Mouse (Mus musculus): ENCODE data around the gene Oog1. TPM values are rescaled to one million over a fixed set of nuclear protein-coding genes. Genes with fewer than 3 reads are reported as not detected.
"Not testable (repeated sequence)": the region's sequence is repeated elsewhere in the genome, so short reads cannot be mapped to it uniquely, and the experiment has no call there.

The Oog1 gene
- not detected in 2 replicates for polyA plus RNA-seq (2014; fragmentation: Nextera tagmentation; extraction: Ambion mirVana)

DNA sequence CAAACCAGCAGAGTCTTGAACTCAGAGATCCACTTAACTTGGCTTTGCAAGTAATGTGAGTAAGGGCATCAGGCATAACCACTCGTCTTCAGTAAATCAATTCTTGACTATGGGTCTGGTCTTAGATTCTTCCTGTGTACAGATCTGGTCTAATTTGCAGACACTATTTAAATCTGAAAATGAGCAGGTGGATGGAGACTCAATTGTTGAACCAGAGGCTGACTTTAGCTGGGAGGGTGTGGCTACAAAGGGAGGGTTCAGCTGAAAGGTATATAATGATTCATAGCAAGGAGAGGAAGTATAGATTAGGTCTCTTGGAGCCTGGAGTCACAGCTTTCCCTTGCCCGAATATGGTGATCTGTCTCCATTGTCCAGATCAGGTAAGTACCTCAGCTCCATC is at the start of gene Oog1:
Gene Oog1 (plus strand): TSS at position 301 of the 400 bp plus-strand sequence.
- H3K9me3 ChIP-seq (ENCODE audit: control insufficient read depth, low read length); H3K4me1 ChIP-seq (ENCODE audit: control insufficient read depth, insufficient read depth, low read length); H3K27ac ChIP-seq (replicated peaks; ENCODE audit: low read depth, low read length); ATAC-seq (ENCODE audit: insufficient number of reproducible peaks, low FRiP score, low TSS enrichment, low read depth); H3K4me3 ChIP-seq (ENCODE audit: low read depth, low read length); H3K9ac ChIP-seq (ENCODE audit: low read length); H3K4me2 ChIP-seq (ENCODE audit: low read depth, severe bottlenecking); H3K27me3 ChIP-seq (ENCODE audit: control insufficient read depth, insufficient read depth, low read length); H3K36me3 ChIP-seq (ENCODE audit: control insufficient read depth, insufficient read depth, low read length); DNase-seq (ENCODE audit: low spot score): not testable (repeated sequence)
- WGBS, result 84% methylated on average over 1 of the region's 2 CpGs

DNA sequence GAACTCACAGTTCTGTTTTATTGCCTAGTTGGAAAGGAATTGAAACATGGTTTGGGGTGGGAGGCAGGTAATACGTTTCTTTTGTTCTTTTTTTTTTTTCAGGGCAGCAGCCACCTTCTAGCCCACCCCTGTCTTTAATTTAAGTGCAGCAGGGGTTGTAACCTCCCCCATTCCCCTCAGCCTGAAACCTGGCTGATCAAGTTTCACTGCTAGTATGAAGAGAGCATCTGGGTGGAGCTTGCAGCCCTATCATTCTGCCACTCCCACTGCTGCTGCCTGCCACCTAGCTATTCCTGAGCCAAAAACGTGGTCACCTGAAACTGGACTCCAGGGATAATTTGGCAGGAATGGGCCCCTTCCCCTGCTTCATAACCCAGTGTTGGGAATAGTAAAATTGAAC is 1.1 kb upstream of the Oog1 start:
- H3K9me3 ChIP-seq (ENCODE audit: control insufficient read depth, low read length); ATAC-seq (ENCODE audit: insufficient number of reproducible peaks, low FRiP score, low TSS enrichment, low read depth); H3K4me2 ChIP-seq (ENCODE audit: low read depth, severe bottlenecking); H3K4me3 ChIP-seq (ENCODE audit: low read depth, low read length); H3K36me3 ChIP-seq (ENCODE audit: control insufficient read depth, insufficient read depth, low read length); H3K9ac ChIP-seq (ENCODE audit: low read length); H3K4me1 ChIP-seq (ENCODE audit: control insufficient read depth, insufficient read depth, low read length); H3K27me3 ChIP-seq (ENCODE audit: control insufficient read depth, insufficient read depth, low read length); H3K27ac ChIP-seq (replicated peaks; ENCODE audit: low read depth, low read length): not testable (repeated sequence)
- DNase-seq (ENCODE audit: low spot score), result peak; percentile 20
- WGBS, result 5% methylated on average over 2 of the region's 2 CpGs

DNA sequence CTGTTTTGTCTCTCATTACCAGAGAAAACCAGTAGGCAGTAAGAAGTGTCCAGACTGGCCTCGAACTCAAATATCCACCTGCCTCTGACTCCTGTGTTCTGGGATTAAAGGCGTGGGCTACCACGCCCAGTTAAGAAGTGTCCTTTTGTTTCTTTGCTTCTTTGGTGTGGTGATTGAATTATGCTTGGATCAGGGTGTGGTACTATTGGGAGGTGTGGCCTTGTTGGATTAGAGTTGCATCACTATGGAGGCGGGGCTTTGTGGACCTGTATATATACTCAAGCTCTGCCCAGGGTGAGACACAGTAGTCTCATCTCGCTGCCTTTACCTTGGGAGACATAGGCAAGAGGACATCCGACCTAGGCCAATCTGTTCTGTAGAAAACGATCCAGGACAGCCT is 16.1 kb downstream of the Oog1 start, which contains the start of gene Gm4027:
Gene Gm4027 (plus strand): TSS at position 301 of the 400 bp plus-strand sequence.
- ATAC-seq (ENCODE audit: insufficient number of reproducible peaks, low FRiP score, low TSS enrichment, low read depth); H3K9me3 ChIP-seq (ENCODE audit: control insufficient read depth, low read length); H3K27ac ChIP-seq (replicated peaks; ENCODE audit: low read depth, low read length); H3K27me3 ChIP-seq (ENCODE audit: control insufficient read depth, insufficient read depth, low read length); H3K4me2 ChIP-seq (ENCODE audit: low read depth, severe bottlenecking); H3K36me3 ChIP-seq (ENCODE audit: control insufficient read depth, insufficient read depth, low read length); H3K4me1 ChIP-seq (ENCODE audit: control insufficient read depth, insufficient read depth, low read length); H3K9ac ChIP-seq (ENCODE audit: low read length); DNase-seq (ENCODE audit: low spot score); H3K4me3 ChIP-seq (ENCODE audit: low read depth, low read length): not testable (repeated sequence)
- WGBS, result 91% methylated on average over 3 of the region's 7 CpGs

DNA sequence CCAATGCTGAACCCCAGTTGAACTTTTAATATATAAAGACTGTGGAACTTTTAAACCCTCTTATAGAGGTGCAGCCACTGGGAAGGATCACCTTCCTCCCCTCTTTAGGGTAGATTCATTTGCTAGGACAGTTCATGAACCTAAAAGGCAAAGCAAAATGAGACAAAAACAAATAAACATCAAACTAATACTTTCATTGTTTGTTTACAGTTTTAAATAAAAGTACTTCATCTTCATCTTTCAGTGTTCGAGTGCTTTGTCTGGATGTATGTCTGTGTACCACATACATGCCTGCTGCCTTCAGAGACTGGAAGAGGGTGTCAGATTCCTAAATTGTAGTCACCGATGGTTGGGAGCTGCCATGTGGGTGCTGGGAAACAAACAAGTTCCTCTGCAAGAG is 42.0 kb downstream of the Oog1 start, which contains the start of gene Gm16381:
Gene Gm16381 (minus strand): TSS at position 101 of the 400 bp plus-strand sequence.
- H3K36me3 ChIP-seq (ENCODE audit: control insufficient read depth, insufficient read depth, low read length); H3K9ac ChIP-seq (ENCODE audit: low read length); H3K27ac ChIP-seq (replicated peaks; ENCODE audit: low read depth, low read length); H3K9me3 ChIP-seq (ENCODE audit: control insufficient read depth, low read length); H3K4me3 ChIP-seq (ENCODE audit: low read depth, low read length); H3K4me2 ChIP-seq (ENCODE audit: low read depth, severe bottlenecking); H3K27me3 ChIP-seq (ENCODE audit: control insufficient read depth, insufficient read depth, low read length); DNase-seq (ENCODE audit: low spot score); ATAC-seq (ENCODE audit: insufficient number of reproducible peaks, low FRiP score, low TSS enrichment, low read depth); H3K4me1 ChIP-seq (ENCODE audit: control insufficient read depth, insufficient read depth, low read length): not testable (repeated sequence)
- WGBS, result 83% methylated on average over 1 of the region's 2 CpGs

DNA sequence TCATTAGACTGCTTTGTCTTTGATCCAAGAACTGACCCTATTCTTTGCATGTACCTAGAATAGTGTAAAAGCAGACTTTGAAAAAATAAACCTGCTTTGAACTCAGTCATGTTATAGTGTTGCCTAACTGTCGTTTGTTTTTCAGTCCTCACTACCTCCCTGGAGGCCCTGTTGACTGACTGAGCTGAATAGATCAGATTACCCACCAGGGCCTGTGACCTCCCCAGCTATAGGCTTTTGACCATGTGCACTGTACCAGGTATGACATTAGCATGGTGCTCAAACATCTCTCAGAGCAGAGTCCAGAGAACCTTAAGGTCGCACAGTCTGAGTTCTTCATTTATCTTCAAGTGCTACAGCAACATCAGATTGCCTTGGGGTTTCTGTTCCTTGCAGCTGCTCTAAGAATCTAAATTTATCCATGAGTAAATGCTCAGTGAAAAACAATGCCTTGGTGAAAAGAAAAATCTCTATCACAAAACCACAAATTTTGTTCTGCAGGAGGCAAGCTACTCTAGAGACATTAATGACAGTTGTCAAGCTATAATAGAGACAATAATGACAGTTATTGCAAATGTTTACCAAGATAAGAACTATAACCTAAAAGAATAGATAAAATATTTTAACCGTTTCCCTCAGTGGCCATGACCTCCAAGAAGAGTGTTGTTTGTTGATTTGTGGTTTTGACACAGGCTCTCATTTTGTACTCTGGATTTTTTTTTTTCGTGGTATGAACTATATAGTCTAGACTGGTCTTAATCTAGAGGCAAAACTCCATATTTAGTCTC is 50.6 kb downstream of the Oog1 start:
- H3K4me3 ChIP-seq (ENCODE audit: low read depth, low read length); H3K9me3 ChIP-seq (ENCODE audit: control insufficient read depth, low read length); DNase-seq (ENCODE audit: low spot score); H3K9ac ChIP-seq (ENCODE audit: low read length); H3K27ac ChIP-seq (replicated peaks; ENCODE audit: low read depth, low read length); H3K4me1 ChIP-seq (ENCODE audit: control insufficient read depth, insufficient read depth, low read length); ATAC-seq (ENCODE audit: insufficient number of reproducible peaks, low FRiP score, low TSS enrichment, low read depth); H3K27me3 ChIP-seq (ENCODE audit: control insufficient read depth, insufficient read depth, low read length); H3K36me3 ChIP-seq (ENCODE audit: control insufficient read depth, insufficient read depth, low read length); H3K4me2 ChIP-seq (ENCODE audit: low read depth, severe bottlenecking): not testable (repeated sequence)
- WGBS, result 80% methylated on average over 1 of the region's 4 CpGs

Other genes starting within 250 kb of the Oog1 start
- 53.9 and 63.4 TPM in 2 replicates for gene Sptlc2, start 214.3 kb upstream of the Oog1 start, polyA plus RNA-seq (2014; fragmentation: Nextera tagmentation; extraction: Ambion mirVana)
- gene Slirp, start 158.8 kb upstream of the Oog1 start, polyA plus RNA-seq (2014; fragmentation: Nextera tagmentation; extraction: Ambion mirVana), result 318 and 345 TPM in 2 replicates
- 64.3 and 70.1 TPM in 2 replicates for gene Alkbh1, start 158.7 kb upstream of the Oog1 start, polyA plus RNA-seq (2014; fragmentation: Nextera tagmentation; extraction: Ambion mirVana)
- gene Snw1, start 130.4 kb upstream of the Oog1 start, polyA plus RNA-seq (2014; fragmentation: Nextera tagmentation; extraction: Ambion mirVana), result 169 and 183 TPM in 2 replicates
- gene Gm5788, start 108.0 kb upstream of the Oog1 start, polyA plus RNA-seq (2014; fragmentation: Nextera tagmentation; extraction: Ambion mirVana), result not detected in 2 replicates
- gene Gm8300, start 88.4 kb upstream of the Oog1 start, polyA plus RNA-seq (2014; fragmentation: Nextera tagmentation; extraction: Ambion mirVana), result not detected in 2 replicates
- gene Gm4027, start 16.2 kb downstream of the Oog1 start, polyA plus RNA-seq (2014; fragmentation: Nextera tagmentation; extraction: Ambion mirVana), result not detected in 2 replicates
- not detected in 2 replicates for gene Gm16381, start 41.9 kb downstream of the Oog1 start, polyA plus RNA-seq (2014; fragmentation: Nextera tagmentation; extraction: Ambion mirVana)
- not detected in 2 replicates for gene Gm21319, start 173.1 kb downstream of the Oog1 start, polyA plus RNA-seq (2014; fragmentation: Nextera tagmentation; extraction: Ambion mirVana)
- not detected in 2 replicates for gene Gm21936, start 192.8 kb downstream of the Oog1 start, polyA plus RNA-seq (2014; fragmentation: Nextera tagmentation; extraction: Ambion mirVana)
- not detected in 2 replicates for gene BB287469, start 213.9 kb downstream of the Oog1 start, polyA plus RNA-seq (2014; fragmentation: Nextera tagmentation; extraction: Ambion mirVana)
- gene Gm2001, start 239.7 kb downstream of the Oog1 start, polyA plus RNA-seq (2014; fragmentation: Nextera tagmentation; extraction: Ambion mirVana), result not detected in 2 replicates

Data from limb, embryonic 11.5 days (tissue).